Mouse (Mus musculus): ENCODE results near the gene Fkbp4.

GRCm38 (mm10) chr6:128423496-128424268 lies 14.8 kb downstream of the Fkbp4 start:
- peak; percentile 74 for TF ChIP-seq EP300 (IDR thresholded peaks at IDR 0.05; ENCODE audit: low read depth)
- no peak for TF ChIP-seq CTCF (IDR thresholded peaks at IDR 0.05; ENCODE audit: low read depth)
